Mouse (Mus musculus): Measurements from ENCODE around the gene Cdh5. TPM values are rescaled to one million over a fixed set of nuclear protein-coding genes. Genes with fewer than 3 reads are reported as not detected.
"Not testable (repeated sequence)": the region's sequence is repeated elsewhere in the genome, so short reads cannot be mapped to it uniquely, and the experiment has no call there.

Gene Cdh5
- polyA plus RNA-seq (2015; fragmentation: Nextera tagmentation; extraction: Ambion mirVana) = 14.6 and 16.5 TPM in 2 replicates

- Histone ChIP-seq H3K27me3 (no peaks in the 10 kb centered on the region), H3K4me1 (replicated peaks) (peaks cover 12% of the 10 kb centered on the region), H3K27ac (no peak within 1 kb of the TSS; the same call in 1 of the 2 replicates), H3K36me3 (no peaks in the 10 kb centered on the region), H3K9ac (no peak within 1 kb of the TSS; the same call in 1 of the 2 replicates), H3K4me2 (peak within 1 kb of the TSS; percentile 10; the same call in 1 of the 2 replicates), H3K9me3 (no peaks in the 10 kb centered on the region), H3K4me3 (peak within 1 kb of the TSS; percentile 14; the same call in 1 of the 2 replicates)
- WGBS = 74% methylated on average over 8 of the region's 8 CpGs
- no peak; the same call in 1 of the 2 replicates for ATAC-seq (ENCODE audit: low FRiP score)
Measured at GRCm38 (mm10) chr8:104101415-104101814, at the start of gene Cdh5. TSS of gene Cdh5 (plus strand) at chr8:104101625.

GRCm38 (mm10) chr8:104059922-104060321 is 41.5 kb upstream of the Cdh5 start:
- WGBS = 78% methylated on average over 5 of the region's 5 CpGs
- no peak overlapping the region for H3K9ac ChIP-seq
- no peak overlapping the region for H3K27ac ChIP-seq
- no peak overlapping the region for H3K4me3 ChIP-seq
- no peak for ATAC-seq (ENCODE audit: low FRiP score)
- H3K4me2 ChIP-seq = no peak overlapping the region
- 0 out of 2 replicates have a peak, but pooled peaks cover 7% of the 10 kb centered on the region for H3K27me3 ChIP-seq
- H3K4me1 ChIP-seq (replicated peaks) = peaks cover 24% of the 10 kb centered on the region
- H3K36me3 ChIP-seq = no peaks in the 10 kb centered on the region
- no peaks in the 10 kb centered on the region for H3K9me3 ChIP-seq

GRCm38 (mm10) chr8:104060446-104060845 is 41.0 kb upstream of the Cdh5 start:
- Histone ChIP-seq H3K9me3 (no peaks in the 10 kb centered on the region), H3K27me3 (0 out of 2 replicates have a peak, but pooled peaks cover 7% of the 10 kb centered on the region), H3K36me3 (no peaks in the 10 kb centered on the region), H3K4me1 (replicated peaks) (peaks cover 24% of the 10 kb centered on the region), H3K27ac (no peak overlapping the region), H3K4me3 (no peak overlapping the region), H3K4me2 (no peak overlapping the region), H3K9ac (no peak overlapping the region)
- ATAC-seq (ENCODE audit: low FRiP score) = no peak
- 95% methylated on average over 7 of the region's 7 CpGs for WGBS

- 64% methylated on average over 6 of the region's 6 CpGs for WGBS
- H3K36me3 ChIP-seq = no peaks in the 10 kb centered on the region
- H3K4me3 ChIP-seq = no peak overlapping the region
- peak overlapping the region; percentile 19; the same call in 1 of the 2 replicates for H3K9ac ChIP-seq
- ATAC-seq (ENCODE audit: low FRiP score) = peak; percentile 37
- H3K4me2 ChIP-seq = peak overlapping the region; percentile 36
- peak overlapping the region; percentile 60 for H3K27ac ChIP-seq
- H3K27me3 ChIP-seq = 0 out of 2 replicates have a peak, but pooled peaks cover 7% of the 10 kb centered on the region
- no peaks in the 10 kb centered on the region for H3K9me3 ChIP-seq
- peaks cover 24% of the 10 kb centered on the region for H3K4me1 ChIP-seq (replicated peaks)
Measured at GRCm38 (mm10) chr8:104061048-104061988, 40.1 kb upstream of the Cdh5 start.

- peak; percentile 78 for ATAC-seq (ENCODE audit: low FRiP score)
- Histone ChIP-seq H3K4me1 (replicated peaks) (peaks cover 24% of the 10 kb centered on the region), H3K27ac (peak overlapping the region; percentile 60), H3K36me3 (no peaks in the 10 kb centered on the region), H3K4me3 (no peak overlapping the region), H3K9ac (peak overlapping the region; percentile 19; the same call in 1 of the 2 replicates), H3K27me3 (0 out of 2 replicates have a peak, but pooled peaks cover 4% of the 10 kb centered on the region), H3K4me2 (peak overlapping the region; percentile 36), H3K9me3 (no peaks in the 10 kb centered on the region)
- 27% methylated on average over 15 of the region's 15 CpGs for WGBS
Measured at GRCm38 (mm10) chr8:104061989-104062820, 39.2 kb upstream of the Cdh5 start.

GRCm38 (mm10) chr8:104065223-104065622 is 36.2 kb upstream of the Cdh5 start:
- no peak overlapping the region for H3K27ac ChIP-seq
- no peak for ATAC-seq (ENCODE audit: low FRiP score)

GRCm38 (mm10) chr8:104065906-104066518 is 35.4 kb upstream of the Cdh5 start:
- no peaks in the 10 kb centered on the region for H3K9me3 ChIP-seq
- H3K4me1 ChIP-seq (replicated peaks) = peaks cover 18% of the 10 kb centered on the region
- H3K9ac ChIP-seq = no peak overlapping the region
- H3K27ac ChIP-seq = no peak overlapping the region
- H3K36me3 ChIP-seq = no peaks in the 10 kb centered on the region
- no peak overlapping the region for H3K4me3 ChIP-seq
- no peak for ATAC-seq (ENCODE audit: low FRiP score)
- no peaks in the 10 kb centered on the region for H3K27me3 ChIP-seq
- 84% methylated on average over 9 of the region's 9 CpGs for WGBS
- no peak overlapping the region for H3K4me2 ChIP-seq

More at GRCm38 (mm10) chr8:104065223-104065622, 36.2 kb upstream of the Cdh5 start:
- H3K27me3 ChIP-seq = no peaks in the 10 kb centered on the region
- WGBS = 89% methylated on average over 7 of the region's 7 CpGs
- H3K4me3 ChIP-seq = no peak overlapping the region
- H3K9me3 ChIP-seq = no peaks in the 10 kb centered on the region
- no peak overlapping the region for H3K4me2 ChIP-seq
- no peaks in the 10 kb centered on the region for H3K36me3 ChIP-seq
- H3K4me1 ChIP-seq (replicated peaks) = peaks cover 20% of the 10 kb centered on the region
- no peak overlapping the region for H3K9ac ChIP-seq

- H3K4me1 ChIP-seq (replicated peaks) = peaks cover 5% of the 10 kb centered on the region
- H3K9ac ChIP-seq = no peak overlapping the region
- no peak overlapping the region for H3K27ac ChIP-seq
- 88% methylated on average over 12 of the region's 12 CpGs for WGBS
- H3K4me2 ChIP-seq = no peak overlapping the region
- H3K27me3 ChIP-seq = no peaks in the 10 kb centered on the region
- H3K9me3 ChIP-seq = no peaks in the 10 kb centered on the region
- no peaks in the 10 kb centered on the region for H3K36me3 ChIP-seq
- no peak overlapping the region for H3K4me3 ChIP-seq
- ATAC-seq (ENCODE audit: low FRiP score) = no peak
Measured at GRCm38 (mm10) chr8:104067390-104067925, 34.0 kb upstream of the Cdh5 start.

- WGBS = 81% methylated on average over 15 of the region's 15 CpGs
- Histone ChIP-seq H3K4me3 (no peak overlapping the region), H3K27ac (no peak overlapping the region), H3K27me3 (no peaks in the 10 kb centered on the region), H3K36me3 (no peaks in the 10 kb centered on the region), H3K4me1 (replicated peaks) (0 out of 2 replicates have a peak, but pooled peaks cover 2% of the 10 kb centered on the region), H3K9ac (no peak overlapping the region), H3K9me3 (no peaks in the 10 kb centered on the region), H3K4me2 (no peak overlapping the region)
- no peak for ATAC-seq (ENCODE audit: low FRiP score)
Measured at GRCm38 (mm10) chr8:104068421-104069035, 32.9 kb upstream of the Cdh5 start.

GRCm38 (mm10) chr8:104070201-104070865 is 31.1 kb upstream of the Cdh5 start:
- H3K4me1 ChIP-seq (replicated peaks); H3K36me3 ChIP-seq; H3K9ac ChIP-seq; H3K27me3 ChIP-seq; H3K4me2 ChIP-seq; ATAC-seq (ENCODE audit: low FRiP score); H3K27ac ChIP-seq; H3K4me3 ChIP-seq; H3K9me3 ChIP-seq: not testable (repeated sequence)
- WGBS = 74% methylated on average over 8 of the region's 9 CpGs

GRCm38 (mm10) chr8:104070949-104071348 is 30.5 kb upstream of the Cdh5 start:
- Histone ChIP-seq H3K27ac (no peak overlapping the region), H3K9ac (no peak overlapping the region), H3K4me3 (no peak overlapping the region), H3K9me3 (no peaks in the 10 kb centered on the region), H3K4me2 (no peak overlapping the region), H3K4me1 (replicated peaks) (0 out of 2 replicates have a peak, but pooled peaks cover 2% of the 10 kb centered on the region), H3K36me3 (no peaks in the 10 kb centered on the region), H3K27me3 (no peaks in the 10 kb centered on the region)
- no peak for ATAC-seq (ENCODE audit: low FRiP score)
- WGBS = 94% methylated on average over 10 of the region's 10 CpGs

Data from hindbrain, embryonic 13.5 days (tissue).